Mouse (Mus musculus) bone marrow macrophage, adult 2 months (primary cell): ENCODE measurements around the gene Atg5. TPM values are rescaled to one million over a fixed set of nuclear protein-coding genes. Genes with fewer than 3 reads are reported as not detected.

Source experiments
- H3K27ac ChIP-seq: 2 replicates; pipeline ENCODE4 v1.5.1; 2012; ENCODE audit warnings: low read depth, low read length; ENCODE audit not compliant: insufficient read depth
- H3K4me1 ChIP-seq: 2 replicates; pipeline ENCODE4 v1.6.1; 2012; ENCODE audit warnings: low read length; ENCODE audit not compliant: control insufficient read depth, insufficient read depth
- H3K4me3 ChIP-seq: 2 replicates; pipeline ENCODE4 v1.5.1; 2012; ENCODE audit warnings: mild to moderate bottlenecking, low read length, moderate library complexity; ENCODE audit not compliant: insufficient read depth
- CTCF ChIP-seq: IDR thresholded peaks from 2 replicates; pipeline ENCODE4 v1.5.1; 2012; ENCODE audit warnings: low read depth, mild to moderate bottlenecking, low read length, moderate library complexity
- POLR2A ChIP-seq: IDR thresholded peaks from 2 replicates; pipeline ENCODE4 v1.6.1; 2012; ENCODE audit warnings: mild to moderate bottlenecking, low read depth, low read length, borderline replicate concordance
- polyA plus RNA-seq: library from polyadenylated mRNA; stranded (reverse); fragments of >200 nt; gene quantifications from 2 replicates; pipeline ENCODE4 v1.2.4, GENCODE M21; 2012; ENCODE audit not compliant: missing spikeins, insufficient read depth, insufficient read length

Gene Atg5
- polyA plus RNA-seq, 1 experiment = 42.7 TPM

GRCm38 (mm10) chr10:44381948-44382347 is 113.8 kb downstream of the Atg5 start:
- H3K4me1 ChIP-seq = peaks cover 34% of the 10 kb centered on the region
- TF ChIP-seq POLR2A (no peak), CTCF (no peak)
- no peak overlapping the region for H3K27ac ChIP-seq
- no peak overlapping the region for H3K4me3 ChIP-seq

- Histone ChIP-seq H3K27ac (no peak overlapping the region), H3K4me1 (peaks cover 34% of the 10 kb centered on the region), H3K4me3 (no peak overlapping the region)
- TF ChIP-seq CTCF = no peak
- no peak for TF ChIP-seq POLR2A
Measured at GRCm38 (mm10) chr10:44383213-44383612, 115.1 kb downstream of the Atg5 start.

GRCm38 (mm10) chr10:44385227-44385626 is 117.1 kb downstream of the Atg5 start:
- Histone ChIP-seq H3K4me1 (peaks cover 27% of the 10 kb centered on the region), H3K27ac (no peak overlapping the region), H3K4me3 (no peak overlapping the region)
- TF ChIP-seq POLR2A = no peak
- TF ChIP-seq CTCF = no peak

GRCm38 (mm10) chr10:44388706-44389233 is 120.6 kb downstream of the Atg5 start:
- H3K4me1 ChIP-seq = peaks cover 7% of the 10 kb centered on the region
- no peak overlapping the region for H3K27ac ChIP-seq
- TF ChIP-seq CTCF = no peak
- no peak for TF ChIP-seq POLR2A
- H3K4me3 ChIP-seq = no peak overlapping the region

GRCm38 (mm10) chr10:44390286-44390685 is 122.1 kb downstream of the Atg5 start:
- H3K27ac ChIP-seq = no peak overlapping the region
- no peaks in the 10 kb centered on the region for H3K4me1 ChIP-seq
- no peak for TF ChIP-seq CTCF
- no peak for TF ChIP-seq POLR2A
- no peak overlapping the region for H3K4me3 ChIP-seq

GRCm38 (mm10) chr10:44391509-44392290 is 123.5 kb downstream of the Atg5 start:
- Histone ChIP-seq H3K4me3 (no peak overlapping the region), H3K27ac (no peak overlapping the region), H3K4me1 (no peaks in the 10 kb centered on the region)
- TF ChIP-seq POLR2A (no peak), CTCF (no peak)

- TF ChIP-seq POLR2A = no peak
- TF ChIP-seq CTCF = no peak
- Histone ChIP-seq H3K4me3 (no peak overlapping the region), H3K4me1 (no peaks in the 10 kb centered on the region), H3K27ac (no peak overlapping the region)
Measured at GRCm38 (mm10) chr10:44392855-44393254, 124.7 kb downstream of the Atg5 start.

- peaks cover 13% of the 10 kb centered on the region for H3K4me1 ChIP-seq
- no peak overlapping the region for H3K4me3 ChIP-seq
- no peak for TF ChIP-seq POLR2A
- no peak for TF ChIP-seq CTCF
- no peak overlapping the region for H3K27ac ChIP-seq
Measured at GRCm38 (mm10) chr10:44400119-44400518, 132.0 kb downstream of the Atg5 start.

- TF ChIP-seq POLR2A = no peak
- TF ChIP-seq CTCF = no peak
- Histone ChIP-seq H3K27ac (no peak overlapping the region), H3K4me1 (peaks cover 13% of the 10 kb centered on the region), H3K4me3 (no peak overlapping the region)
Measured at GRCm38 (mm10) chr10:44400602-44401001, 132.4 kb downstream of the Atg5 start.

GRCm38 (mm10) chr10:44401600-44401999 is 133.4 kb downstream of the Atg5 start:
- Histone ChIP-seq H3K4me3 (no peak overlapping the region), H3K27ac (no peak overlapping the region), H3K4me1 (peaks cover 13% of the 10 kb centered on the region)
- no peak for TF ChIP-seq POLR2A
- no peak for TF ChIP-seq CTCF

- TF ChIP-seq CTCF = no peak
- TF ChIP-seq POLR2A = no peak
- H3K4me1 ChIP-seq = peaks cover 13% of the 10 kb centered on the region
- H3K27ac ChIP-seq = no peak overlapping the region
- no peak overlapping the region for H3K4me3 ChIP-seq
Measured at GRCm38 (mm10) chr10:44403415-44403814, 135.3 kb downstream of the Atg5 start.
